Mouse (Mus musculus) lung, embryonic 15.5 days (tissue): ENCODE measurements around the gene Cd300ld5. TPM values are rescaled to one million over a fixed set of nuclear protein-coding genes. Genes with fewer than 3 reads are reported as not detected.

ENCODE experiments used
- ATAC-seq: fragments of 200-750 bp; cut with Nextera tagmentation; 2 replicates; pipeline ENCODE4 v1.8.0; 2017; ENCODE audit warnings: moderate number of reproducible peaks, borderline replicate concordance; ENCODE audit not compliant: low FRiP score, low TSS enrichment; ENCODE audit errors: extremely low read depth
- H3K27ac ChIP-seq: fragments of 300-500 bp; sonication (generic); 2 replicates; pipeline ENCODE4 v1.5.1; 2015; ENCODE audit warnings: moderate library complexity, mild to moderate bottlenecking, inconsistent platforms
- H3K27me3 ChIP-seq: fragments of 300-500 bp; sonication (generic); 2 replicates; pipeline ENCODE4 v1.6.1; 2015; ENCODE audit warnings: inconsistent platforms
- H3K36me3 ChIP-seq: fragments of 300-500 bp; sonication (generic); 2 replicates; pipeline ENCODE4 v1.6.1; 2015; ENCODE audit warnings: inconsistent platforms
- H3K4me1 ChIP-seq: fragments of 300-500 bp; sonication (generic); 2 replicates; pipeline ENCODE4 v1.6.1; 2015; ENCODE audit warnings: inconsistent platforms
- H3K4me2 ChIP-seq: fragments of 300-500 bp; sonication (generic); 2 replicates; pipeline ENCODE4 v1.6.1; 2015; ENCODE audit warnings: inconsistent platforms, mild to moderate bottlenecking, moderate library complexity
- H3K4me3 ChIP-seq: fragments of 300-500 bp; sonication (generic); 2 replicates; pipeline ENCODE4 v1.5.1; 2015; ENCODE audit warnings: mild to moderate bottlenecking, inconsistent platforms
- H3K9ac ChIP-seq: fragments of 300-500 bp; sonication (generic); 2 replicates; pipeline ENCODE4 v1.6.1; 2015; ENCODE audit warnings: inconsistent platforms
- H3K9me3 ChIP-seq: fragments of 300-500 bp; sonication (generic); 2 replicates; pipeline ENCODE4 v1.6.1; 2016; ENCODE audit warnings: inconsistent platforms
- WGBS: fragments of 180-500 bp; shearing (Covaris S2); methylation state at CpG from one replicate; pipeline ENCODE4 v1.1.7; 2015; 5-methylcytosine and 5-hydroxymethylcytosine counted together
- polyA plus RNA-seq: library from polyadenylated mRNA; unstranded; fragments of >200 nt; fragmentation: Nextera tagmentation; extraction: Ambion mirVana; gene quantifications from 2 replicates; pipeline ENCODE4 v1.2.1, GENCODE M21; 2015

Gene Cd300ld5
- polyA plus RNA-seq, 1 experiment from 2014 or later: not detected

DNA sequence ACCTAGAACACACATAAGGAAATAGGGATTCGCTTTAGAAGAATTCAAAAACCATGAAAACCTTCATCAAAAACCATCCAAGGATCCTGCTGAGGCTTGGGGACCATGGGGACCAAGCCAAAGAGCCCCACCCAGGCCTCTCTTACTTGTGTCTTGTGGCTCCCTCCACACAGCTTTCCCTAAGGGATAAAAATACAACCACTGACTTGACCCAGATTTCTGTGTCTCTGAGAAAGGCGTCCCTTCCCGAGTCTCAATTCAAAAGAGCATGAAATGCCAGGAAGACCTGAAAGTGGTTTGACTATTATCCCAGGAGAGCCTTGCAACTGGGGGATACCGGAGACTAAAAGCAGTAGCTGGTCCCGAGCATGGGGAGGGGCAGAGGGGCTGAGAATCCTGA, 35.4 kb upstream of the Cd300ld5 start:
- WGBS: 71% methylated on average over 5 of the region's 5 CpGs
- H3K4me3 ChIP-seq: no peak overlapping the region
- ATAC-seq: no peak
- H3K9me3 ChIP-seq: no peaks in the 10 kb centered on the region
- H3K4me2 ChIP-seq: no peak overlapping the region
- H3K27ac ChIP-seq: no peak overlapping the region
- H3K36me3 ChIP-seq: no peaks in the 10 kb centered on the region
- H3K4me1 ChIP-seq: peaks cover 12% of the 10 kb centered on the region
- no peaks in the 10 kb centered on the region for H3K27me3 ChIP-seq
- H3K9ac ChIP-seq: no peak overlapping the region

DNA sequence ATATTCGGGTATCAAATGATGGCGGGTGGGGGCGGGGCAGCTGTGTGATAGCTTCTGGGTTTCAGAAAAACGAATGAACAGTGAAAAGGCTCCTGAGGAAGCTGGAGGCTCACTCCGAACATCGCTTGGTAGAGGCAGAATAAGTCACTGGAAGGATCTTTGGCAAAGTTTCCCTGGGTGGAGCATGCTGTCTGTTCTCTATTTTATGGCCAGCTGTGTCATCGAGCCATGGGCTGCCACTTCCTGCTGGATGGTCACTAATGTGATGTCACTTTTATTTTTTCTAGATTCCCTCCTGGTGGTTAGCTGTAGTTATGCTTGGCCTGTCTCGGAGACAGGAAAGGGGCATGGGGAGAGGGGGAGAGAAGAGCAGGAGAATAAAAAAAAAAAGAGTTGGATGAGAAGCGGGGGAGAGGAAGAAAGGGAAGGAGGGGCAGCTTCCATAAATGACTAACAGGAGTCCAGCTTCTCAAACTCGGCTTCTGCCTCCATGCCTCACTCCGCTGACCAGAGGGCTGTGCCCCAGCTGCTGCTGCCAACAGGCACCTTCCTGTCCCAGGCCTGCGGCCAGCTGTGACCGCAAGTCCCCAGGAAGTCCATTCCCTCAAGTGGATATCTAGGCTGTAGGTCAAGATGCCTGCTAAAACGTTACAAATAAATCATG, 34.2 kb upstream of the Cd300ld5 start:
- WGBS: 6% methylated on average over 14 of the region's 14 CpGs
- H3K9ac ChIP-seq: no peak overlapping the region
- peaks cover 12% of the 10 kb centered on the region for H3K4me1 ChIP-seq
- peak overlapping the region; percentile 34; the same call in 1 of the 2 replicates for H3K27ac ChIP-seq
- 0 out of 2 replicates have a peak overlapping the region, but pooled peaks have one; percentile 9 for H3K4me3 ChIP-seq
- peak overlapping the region; percentile 41 for H3K4me2 ChIP-seq
- H3K27me3 ChIP-seq: no peaks in the 10 kb centered on the region
- H3K9me3 ChIP-seq: no peaks in the 10 kb centered on the region
- H3K36me3 ChIP-seq: no peaks in the 10 kb centered on the region
- peak; percentile 87 for ATAC-seq

DNA sequence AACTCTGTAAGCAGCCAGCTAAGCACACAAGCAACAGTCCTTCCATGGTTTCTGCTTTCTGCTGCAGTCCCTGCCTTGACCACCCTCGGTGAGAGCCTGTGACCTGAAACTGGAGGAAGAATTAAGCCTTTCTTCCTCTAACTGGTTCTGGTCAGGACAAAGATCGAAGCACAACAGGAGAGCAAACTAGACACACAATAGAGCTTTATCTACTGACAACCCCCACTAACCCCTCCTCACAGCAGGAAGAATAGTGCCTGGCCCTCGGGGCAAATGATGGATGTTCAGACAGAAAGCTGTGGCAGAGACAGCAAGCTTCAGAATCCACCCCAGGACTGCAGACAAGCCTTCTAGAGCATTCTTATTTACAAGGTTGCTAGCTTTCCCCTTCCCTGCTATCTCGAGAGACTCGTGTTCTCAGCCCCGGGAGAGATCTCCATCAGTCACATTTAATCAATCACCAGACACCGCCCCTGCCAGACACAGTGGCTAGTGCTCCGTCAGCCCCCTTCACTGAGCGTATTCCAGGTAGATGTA, 33.5 kb upstream of the Cd300ld5 start:
- Histone ChIP-seq H3K27me3 (no peaks in the 10 kb centered on the region), H3K9ac (no peak overlapping the region), H3K9me3 (no peaks in the 10 kb centered on the region), H3K36me3 (no peaks in the 10 kb centered on the region), H3K4me3 (0 out of 2 replicates have a peak overlapping the region, but pooled peaks have one; percentile 9), H3K27ac (no peak overlapping the region), H3K4me1 (peaks cover 12% of the 10 kb centered on the region), H3K4me2 (peak overlapping the region; percentile 41)
- 2% methylated on average over 9 of the region's 9 CpGs for WGBS
- no peak for ATAC-seq

DNA sequence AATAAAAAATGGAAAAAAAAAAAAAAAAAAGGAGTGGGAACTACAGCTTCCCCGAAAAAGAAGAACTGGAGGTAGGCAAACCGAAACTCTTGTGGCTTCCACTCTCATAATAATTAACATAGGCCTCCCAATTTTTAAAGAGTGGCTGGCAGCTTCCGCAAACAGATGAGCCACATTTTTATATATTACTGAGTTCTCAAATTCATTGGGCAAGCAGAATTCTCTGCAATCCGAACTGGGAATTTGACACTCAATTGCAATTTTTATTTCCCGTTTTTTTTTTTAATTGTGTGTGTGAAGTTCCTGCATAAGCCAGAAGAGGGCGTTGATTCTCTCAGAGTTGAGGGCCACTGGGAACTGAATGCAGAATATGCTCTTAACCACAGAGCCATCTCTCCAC, 29.2 kb upstream of the Cd300ld5 start:
- Histone ChIP-seq H3K27me3 (no peaks in the 10 kb centered on the region), H3K4me1 (peaks cover 8% of the 10 kb centered on the region; the same call in 1 of the 2 replicates), H3K9me3 (no peaks in the 10 kb centered on the region), H3K4me3 (no peak overlapping the region), H3K4me2 (no peak overlapping the region), H3K9ac (no peak overlapping the region), H3K36me3 (no peaks in the 10 kb centered on the region), H3K27ac (no peak overlapping the region)
- no peak for ATAC-seq
- 56% methylated on average over 6 of the region's 6 CpGs for WGBS

DNA sequence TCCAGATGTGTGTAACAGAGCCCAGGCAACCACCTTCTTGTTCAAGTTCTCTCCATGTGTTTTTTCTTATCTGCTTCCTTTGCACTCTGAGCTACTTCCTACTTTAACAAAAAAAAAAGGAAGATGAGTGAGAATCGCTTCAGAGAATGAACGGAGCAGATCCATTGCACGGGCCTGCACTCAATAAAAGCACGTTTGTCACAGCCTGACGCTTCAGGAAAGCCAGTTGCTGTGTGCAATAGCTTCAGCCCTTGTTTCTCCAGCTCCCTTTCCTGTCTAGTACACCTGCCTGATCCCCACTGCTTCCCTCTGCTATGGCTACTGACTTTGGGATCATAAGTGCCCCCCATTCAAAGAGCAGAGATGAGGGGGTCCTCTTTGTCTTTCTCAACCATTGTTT, 24.5 kb upstream of the Cd300ld5 start, which contains the start of gene Cd300e:
Cd300e (minus strand) TSS at position 101 of the 400 bp plus-strand sequence.
- H3K36me3 ChIP-seq: no peaks in the 10 kb centered on the region
- no peaks in the 10 kb centered on the region for H3K9me3 ChIP-seq
- 29% methylated on average over 5 of the region's 5 CpGs for WGBS
- no peak within 1 kb of the TSS for H3K4me3 ChIP-seq
- no peaks in the 10 kb centered on the region for H3K27me3 ChIP-seq
- H3K9ac ChIP-seq: no peak within 1 kb of the TSS
- no peak for ATAC-seq
- H3K4me1 ChIP-seq: no peaks in the 10 kb centered on the region
- H3K27ac ChIP-seq: no peak within 1 kb of the TSS
- no peak within 1 kb of the TSS for H3K4me2 ChIP-seq

DNA sequence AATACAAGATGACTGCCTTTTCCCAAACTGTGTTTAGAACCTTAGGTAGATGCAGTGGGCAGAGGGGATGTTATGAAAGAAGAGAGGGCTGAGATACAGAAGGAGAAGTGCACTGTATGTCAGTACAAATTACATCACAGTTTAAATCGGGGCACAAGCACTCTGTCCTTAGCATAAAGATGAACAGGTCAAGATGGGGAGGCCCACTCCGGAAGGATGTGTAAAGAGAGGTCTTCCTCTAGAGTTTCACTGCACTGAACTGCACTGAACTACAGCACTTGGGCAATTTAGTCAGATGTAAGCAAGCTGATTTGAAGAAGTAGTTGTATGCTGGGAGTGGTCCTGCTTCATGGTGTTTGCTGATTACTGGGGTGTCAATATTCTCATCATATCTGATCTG, 22.2 kb upstream of the Cd300ld5 start:
- no peaks in the 10 kb centered on the region for H3K4me1 ChIP-seq
- WGBS: 65% methylated on average over 2 of the region's 2 CpGs

DNA sequence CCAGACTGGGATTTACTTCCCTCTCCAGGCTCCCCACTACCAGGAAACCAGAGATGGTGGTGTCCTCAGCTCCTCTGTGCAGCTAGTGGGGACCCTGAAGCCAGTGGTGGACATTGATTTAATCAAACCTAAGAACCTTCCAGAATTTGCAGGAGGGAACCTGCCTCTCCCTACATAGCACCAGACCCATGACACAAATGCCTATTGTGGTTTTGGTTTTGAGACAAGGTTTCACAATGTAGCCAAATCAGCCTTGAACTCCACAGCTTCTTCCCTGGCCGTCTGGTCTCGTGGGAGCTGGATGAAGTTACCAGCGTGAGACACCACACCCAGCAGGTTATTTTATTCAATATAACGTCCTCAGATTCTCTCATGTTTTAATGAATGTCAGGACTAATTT, 21.1 kb upstream of the Cd300ld5 start:
- WGBS: 68% methylated on average over 4 of the region's 4 CpGs
- Histone ChIP-seq H3K27ac (no peak overlapping the region), H3K4me1 (no peaks in the 10 kb centered on the region), H3K36me3 (no peaks in the 10 kb centered on the region), H3K9me3 (no peaks in the 10 kb centered on the region), H3K27me3 (no peaks in the 10 kb centered on the region), H3K9ac (no peak overlapping the region), H3K4me2 (no peak overlapping the region), H3K4me3 (no peak overlapping the region)
- no peak for ATAC-seq

More for the DNA sequence above, 22.2 kb upstream of the Cd300ld5 start:
- Histone ChIP-seq H3K27ac (no peak overlapping the region), H3K9me3 (no peaks in the 10 kb centered on the region), H3K9ac (no peak overlapping the region), H3K36me3 (no peaks in the 10 kb centered on the region), H3K4me2 (no peak overlapping the region), H3K27me3 (no peaks in the 10 kb centered on the region), H3K4me3 (no peak overlapping the region)
- no peak for ATAC-seq

DNA sequence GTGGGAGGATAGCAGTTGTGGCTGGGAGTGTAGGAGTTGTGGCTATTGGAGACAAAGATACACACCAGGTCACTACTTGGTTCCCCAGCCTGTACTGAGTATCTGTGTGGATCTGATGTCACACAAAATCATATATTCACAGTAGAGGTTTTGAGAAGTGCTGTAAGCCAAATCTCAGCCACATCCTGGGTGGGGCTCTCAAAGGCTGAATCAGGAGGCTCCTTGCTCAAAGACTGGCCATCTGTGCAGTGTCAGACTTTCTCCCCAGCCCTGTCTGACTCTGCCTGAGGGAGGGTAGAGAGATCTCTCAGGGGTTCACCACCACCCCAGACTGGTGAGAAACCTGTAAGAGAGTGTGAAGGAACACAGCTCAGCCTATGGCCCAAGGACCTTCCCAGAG, 17.0 kb upstream of the Cd300ld5 start:
- Histone ChIP-seq H3K36me3 (no peaks in the 10 kb centered on the region), H3K27ac (no peak overlapping the region), H3K4me2 (no peak overlapping the region), H3K9me3 (no peaks in the 10 kb centered on the region), H3K4me3 (no peak overlapping the region), H3K27me3 (no peaks in the 10 kb centered on the region), H3K4me1 (no peaks in the 10 kb centered on the region), H3K9ac (no peak overlapping the region)
- no peak for ATAC-seq

DNA sequence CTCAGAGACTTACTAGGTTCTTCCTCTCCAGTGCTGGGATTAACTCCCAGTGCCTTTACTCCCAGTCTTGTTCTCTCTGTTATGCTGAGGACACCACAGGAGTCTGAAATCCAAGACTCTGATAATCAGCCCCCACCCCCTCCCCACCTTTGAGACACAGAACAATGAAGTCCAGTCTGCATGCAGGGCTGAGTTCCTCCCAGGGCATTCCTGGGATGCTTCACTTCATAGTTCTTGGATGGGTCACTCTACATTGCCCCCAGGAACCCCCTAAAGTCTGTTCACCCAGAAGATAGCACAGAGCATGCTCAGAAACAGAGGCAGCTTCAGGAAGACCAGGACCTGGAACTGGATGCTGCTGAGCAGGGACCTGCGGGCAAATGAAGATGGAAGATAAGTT, 15.4 kb upstream of the Cd300ld5 start:
- Histone ChIP-seq H3K27ac (no peak overlapping the region), H3K9me3 (no peaks in the 10 kb centered on the region), H3K4me2 (no peak overlapping the region), H3K36me3 (no peaks in the 10 kb centered on the region), H3K4me3 (no peak overlapping the region), H3K4me1 (no peaks in the 10 kb centered on the region), H3K9ac (no peak overlapping the region), H3K27me3 (no peaks in the 10 kb centered on the region)
- ATAC-seq: no peak
- WGBS: 83% methylated on average over 1 of the region's 1 CpGs

DNA sequence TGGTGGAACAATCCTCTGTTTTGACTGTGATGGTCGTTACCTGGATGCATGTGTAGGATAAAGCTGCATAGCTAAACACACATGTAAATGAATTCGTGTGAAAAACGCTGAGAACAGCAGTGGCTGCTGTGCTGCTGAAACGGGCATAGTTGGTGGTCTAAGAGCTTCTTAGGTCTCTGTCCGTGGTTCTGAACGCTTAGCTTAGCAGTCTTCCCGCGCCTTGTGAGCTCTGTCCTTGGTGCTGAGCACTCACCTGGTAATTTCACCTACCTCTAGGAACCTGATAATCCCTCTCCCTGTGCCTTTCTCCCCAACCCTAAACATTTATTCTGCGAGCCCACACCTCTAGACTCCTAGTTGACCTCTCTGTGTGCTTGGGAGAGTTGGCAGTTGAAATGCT, 14.6 kb upstream of the Cd300ld5 start:
- H3K4me1 ChIP-seq: no peaks in the 10 kb centered on the region
- no peak overlapping the region for H3K9ac ChIP-seq
- 2% methylated on average over 9 of the region's 9 CpGs for WGBS
- H3K9me3 ChIP-seq: no peaks in the 10 kb centered on the region
- no peak for ATAC-seq
- H3K4me2 ChIP-seq: no peak overlapping the region
- H3K27me3 ChIP-seq: no peaks in the 10 kb centered on the region
- H3K27ac ChIP-seq: no peak overlapping the region
- no peaks in the 10 kb centered on the region for H3K36me3 ChIP-seq
- no peak overlapping the region for H3K4me3 ChIP-seq

DNA sequence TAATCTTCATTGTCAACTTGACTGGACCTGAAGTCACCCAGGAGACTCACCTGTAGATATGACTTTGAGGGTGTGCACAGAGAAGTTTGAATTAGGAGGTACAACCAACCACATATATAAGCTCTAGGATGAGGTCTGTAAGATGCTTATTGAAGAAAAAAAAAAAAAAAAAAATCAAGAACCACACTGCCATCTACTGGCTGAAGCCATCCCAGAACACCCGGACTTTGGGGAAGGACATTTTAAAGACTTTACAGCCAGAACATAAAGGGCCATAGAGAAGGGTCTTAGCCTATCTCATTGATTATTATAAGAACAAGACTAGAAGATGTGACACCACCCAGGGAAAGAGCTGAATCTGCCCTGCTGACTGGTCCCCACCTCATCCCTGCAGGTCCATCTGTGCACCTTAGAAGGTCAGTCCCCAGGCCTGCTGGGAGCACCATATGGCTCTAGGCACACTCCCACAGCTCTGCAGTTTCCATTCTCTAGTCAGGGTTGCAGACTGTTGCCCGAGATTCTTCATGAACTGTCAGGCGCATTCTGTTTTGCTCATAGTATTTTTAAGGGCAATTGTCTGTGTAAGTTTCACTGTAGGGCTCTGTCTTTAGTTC, 11.8 kb upstream of the Cd300ld5 start:
- no peak overlapping the region for H3K27ac ChIP-seq
- no peaks in the 10 kb centered on the region for H3K36me3 ChIP-seq
- H3K27me3 ChIP-seq: no peaks in the 10 kb centered on the region
- 32% methylated on average over 3 of the region's 3 CpGs for WGBS
- no peak overlapping the region for H3K4me3 ChIP-seq
- no peak overlapping the region for H3K4me2 ChIP-seq
- ATAC-seq: no peak
- no peaks in the 10 kb centered on the region for H3K9me3 ChIP-seq
- H3K9ac ChIP-seq: no peak overlapping the region
- H3K4me1 ChIP-seq: no peaks in the 10 kb centered on the region

DNA sequence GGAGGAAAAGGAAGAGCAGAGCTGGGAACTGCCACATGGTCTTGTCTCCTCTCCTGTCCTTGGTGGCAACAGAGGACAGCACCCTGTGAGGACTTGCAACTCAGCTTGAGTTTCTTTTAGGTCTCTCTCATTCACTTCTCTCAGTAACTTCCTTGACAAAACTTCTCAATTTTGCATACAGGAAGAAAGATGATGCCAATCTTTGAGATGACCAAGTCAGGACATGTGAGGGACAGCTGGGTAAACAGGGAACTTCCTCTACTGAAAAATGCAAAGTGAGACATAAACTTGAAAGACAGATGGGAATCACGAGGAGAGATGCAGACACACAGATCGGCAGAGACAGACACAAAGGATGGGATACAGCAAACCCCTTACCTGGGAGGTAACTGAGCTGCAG, 10.7 kb upstream of the Cd300ld5 start, which contains the start of gene Cd300ld3:
Cd300ld3 (minus strand) TSS at position 151 of the 400 bp plus-strand sequence.
- no peak for ATAC-seq
- no peak within 1 kb of the TSS for H3K27ac ChIP-seq
- no peaks in the 10 kb centered on the region for H3K9me3 ChIP-seq
- no peak within 1 kb of the TSS for H3K4me3 ChIP-seq
- no peaks in the 10 kb centered on the region for H3K4me1 ChIP-seq
- H3K9ac ChIP-seq: no peak within 1 kb of the TSS
- WGBS: 71% methylated on average over 2 of the region's 2 CpGs
- H3K36me3 ChIP-seq: no peaks in the 10 kb centered on the region
- H3K27me3 ChIP-seq: no peaks in the 10 kb centered on the region
- H3K4me2 ChIP-seq: no peak within 1 kb of the TSS
